Mouse (Mus musculus) liver, embryonic 16.5 days (tissue): ENCODE measurements around the gene Synj1. TPM values are rescaled to one million over a fixed set of nuclear protein-coding genes. Genes with fewer than 3 reads are reported as not detected.

Experiments
- ATAC-seq: fragments of 200-750 bp; cut with Nextera tagmentation; 2 replicates; pipeline ENCODE4 v1.8.0; 2017; ENCODE audit warnings: low read depth, mild to moderate bottlenecking, moderate number of reproducible peaks, moderate library complexity
- H3K27ac ChIP-seq: fragments of 300-500 bp; sonication (generic); 2 replicates; pipeline ENCODE4 v1.5.1; 2014; ENCODE audit warnings: mild to moderate bottlenecking, low read length
- H3K27me3 ChIP-seq: fragments of 300-500 bp; sonication (generic); 2 replicates; pipeline ENCODE4 v1.6.1; 2014; ENCODE audit warnings: low read depth, low read length, mixed read lengths; ENCODE audit not compliant: control insufficient read depth, insufficient read depth
- H3K36me3 ChIP-seq: fragments of 300-500 bp; sonication (generic); 2 replicates; pipeline ENCODE4 v1.6.1; 2014; ENCODE audit warnings: mild to moderate bottlenecking; ENCODE audit not compliant: control insufficient read depth, insufficient read depth
- H3K4me1 ChIP-seq: fragments of 300-500 bp; sonication (generic); 2 replicates; pipeline ENCODE4 v1.6.1; 2014; ENCODE audit warnings: low read depth, low read length, mixed read lengths; ENCODE audit not compliant: control insufficient read depth
- H3K4me2 ChIP-seq: fragments of 300-500 bp; sonication (generic); 2 replicates; pipeline ENCODE4 v1.6.1; 2014; ENCODE audit warnings: low read depth, low read length, mixed read lengths
- H3K4me3 ChIP-seq: fragments of 300-500 bp; sonication (generic); 2 replicates; pipeline ENCODE4 v1.5.1; 2014; ENCODE audit warnings: low read depth, mild to moderate bottlenecking, low read length
- H3K9ac ChIP-seq: fragments of 300-500 bp; sonication (generic); 2 replicates; pipeline ENCODE4 v1.6.1; 2014; ENCODE audit warnings: low read depth, low read length
- H3K9me3 ChIP-seq: fragments of 300-500 bp; sonication (generic); replicated peaks from 2 replicates; pipeline ENCODE4 v1.6.1; 2016; ENCODE audit warnings: low read length; ENCODE audit not compliant: control insufficient read depth
- WGBS: fragments of 180-500 bp; shearing (Covaris S2); extraction: QIAGEN DNeasy Blood & Tissue Kit; methylation state at CpG from one replicate; pipeline ENCODE4 v1.1.7; 2014; ENCODE audit not compliant: insufficient replicate concordance; 5-methylcytosine and 5-hydroxymethylcytosine counted together
- polyA plus RNA-seq: library from polyadenylated mRNA; unstranded; fragments of >200 nt; fragmentation: Nextera tagmentation; extraction: Ambion mirVana; gene quantifications from 2 replicates; pipeline ENCODE4 v1.2.1, GENCODE M21; 2015

The Synj1 gene
- polyA plus RNA-seq, 1 experiment from 2014 or later = 23.8 TPM

- no peak overlapping the region for H3K9ac ChIP-seq
- no peaks in the 10 kb centered on the region for H3K27me3 ChIP-seq
- no peak overlapping the region for H3K27ac ChIP-seq
- 82% methylated on average over 4 of the region's 4 CpGs for WGBS
- no peak for ATAC-seq
- H3K4me3 ChIP-seq = no peak overlapping the region
- H3K4me1 ChIP-seq = no peaks in the 10 kb centered on the region
- peaks cover 2% of the 10 kb centered on the region; the same call in 1 of the 2 replicates for H3K9me3 ChIP-seq
- H3K36me3 ChIP-seq = peaks cover 72% of the 10 kb centered on the region
- no peak overlapping the region for H3K4me2 ChIP-seq
Measured at GRCm38 (mm10) chr16:91019476-91019875, 8.4 kb upstream of the Synj1 start.

GRCm38 (mm10) chr16:91015761-91016160, 4.7 kb upstream of the Synj1 start:
- no peak for ATAC-seq
- H3K9me3 ChIP-seq = no peaks in the 10 kb centered on the region
- no peak overlapping the region for H3K4me3 ChIP-seq
- peaks cover 52% of the 10 kb centered on the region for H3K36me3 ChIP-seq
- H3K27ac ChIP-seq = no peak overlapping the region
- no peaks in the 10 kb centered on the region for H3K27me3 ChIP-seq
- WGBS = 78% methylated on average over 4 of the region's 4 CpGs
- H3K4me1 ChIP-seq = peaks cover 8% of the 10 kb centered on the region
- no peak overlapping the region for H3K9ac ChIP-seq
- H3K4me2 ChIP-seq = no peak overlapping the region

- Histone ChIP-seq H3K36me3 (peaks cover 21% of the 10 kb centered on the region), H3K4me1 (peaks cover 13% of the 10 kb centered on the region), H3K9ac (peak overlapping the region; percentile 99), H3K9me3 (no peaks in the 10 kb centered on the region), H3K4me2 (peak overlapping the region; percentile 95), H3K27me3 (no peaks in the 10 kb centered on the region), H3K27ac (peak overlapping the region; percentile 90), H3K4me3 (peak overlapping the region; percentile 99)
- WGBS = 8% methylated on average over 3 of the region's 3 CpGs
- ATAC-seq = no peak
Measured at GRCm38 (mm10) chr16:91011847-91012246, 739 bp upstream of the Synj1 start.

GRCm38 (mm10) chr16:91010581-91011020, 507 bp downstream of the Synj1 start:
- Histone ChIP-seq H3K4me3 (peak overlapping the region; percentile 99), H3K27me3 (no peaks in the 10 kb centered on the region), H3K9ac (peak overlapping the region; percentile 99), H3K9me3 (no peaks in the 10 kb centered on the region), H3K36me3 (peaks cover 15% of the 10 kb centered on the region), H3K27ac (peak overlapping the region; percentile 95), H3K4me1 (peaks cover 19% of the 10 kb centered on the region), H3K4me2 (peak overlapping the region; percentile 95)
- 0% methylated on average over 42 of the region's 42 CpGs for WGBS
- peak; percentile 56 for ATAC-seq

GRCm38 (mm10) chr16:91009942-91010529, 1.1 kb downstream of the Synj1 start:
- peak overlapping the region; percentile 99 for H3K4me3 ChIP-seq
- peaks cover 10% of the 10 kb centered on the region for H3K36me3 ChIP-seq
- WGBS = under 1% methylated on average over 19 of the region's 19 CpGs
- peak overlapping the region; percentile 99 for H3K9ac ChIP-seq
- peak overlapping the region; percentile 95 for H3K4me2 ChIP-seq
- H3K4me1 ChIP-seq = peaks cover 22% of the 10 kb centered on the region
- ATAC-seq = no peak
- H3K27me3 ChIP-seq = no peaks in the 10 kb centered on the region
- H3K9me3 ChIP-seq = no peaks in the 10 kb centered on the region
- peak overlapping the region; percentile 95 for H3K27ac ChIP-seq

- WGBS = 65% methylated on average over 4 of the region's 4 CpGs
Measured at GRCm38 (mm10) chr16:91004915-91005538, 6.1 kb downstream of the Synj1 start.

GRCm38 (mm10) chr16:91001098-91001497, 10.0 kb downstream of the Synj1 start:
- H3K9me3 ChIP-seq = no peaks in the 10 kb centered on the region
- no peak overlapping the region for H3K4me2 ChIP-seq
- H3K27ac ChIP-seq = no peak overlapping the region
- ATAC-seq = no peak
- H3K36me3 ChIP-seq = no peaks in the 10 kb centered on the region; the same call in 1 of the 2 replicates
- H3K4me1 ChIP-seq = peaks cover 4% of the 10 kb centered on the region
- H3K27me3 ChIP-seq = no peaks in the 10 kb centered on the region
- H3K4me3 ChIP-seq = no peak overlapping the region
- no peak overlapping the region for H3K9ac ChIP-seq
- WGBS = 52% methylated on average over 2 of the region's 2 CpGs

More at GRCm38 (mm10) chr16:91004915-91005538, 6.1 kb downstream of the Synj1 start:
- Histone ChIP-seq H3K27me3 (no peaks in the 10 kb centered on the region), H3K9ac (no peak overlapping the region), H3K4me3 (no peak overlapping the region), H3K36me3 (no peaks in the 10 kb centered on the region; the same call in 1 of the 2 replicates), H3K9me3 (no peaks in the 10 kb centered on the region), H3K4me2 (no peak overlapping the region), H3K27ac (no peak overlapping the region), H3K4me1 (peaks cover 15% of the 10 kb centered on the region)
- no peak for ATAC-seq

- Histone ChIP-seq H3K27ac (no peak overlapping the region), H3K9me3 (no peaks in the 10 kb centered on the region), H3K4me3 (no peak overlapping the region), H3K27me3 (no peaks in the 10 kb centered on the region), H3K36me3 (no peaks in the 10 kb centered on the region; the same call in 1 of the 2 replicates), H3K4me1 (peaks cover 9% of the 10 kb centered on the region), H3K9ac (no peak overlapping the region), H3K4me2 (no peak overlapping the region)
- WGBS = 70% methylated on average over 4 of the region's 4 CpGs
- ATAC-seq = no peak
Measured at GRCm38 (mm10) chr16:90999827-91000226, 11.3 kb downstream of the Synj1 start.

GRCm38 (mm10) chr16:90997822-90998221, 13.3 kb downstream of the Synj1 start:
- H3K9ac ChIP-seq = no peak overlapping the region
- H3K4me3 ChIP-seq = no peak overlapping the region
- no peaks in the 10 kb centered on the region for H3K36me3 ChIP-seq
- ATAC-seq = no peak
- H3K4me1 ChIP-seq = peaks cover 13% of the 10 kb centered on the region
- 84% methylated on average over 3 of the region's 3 CpGs for WGBS
- no peak overlapping the region for H3K27ac ChIP-seq
- H3K4me2 ChIP-seq = no peak overlapping the region
- H3K9me3 ChIP-seq = no peaks in the 10 kb centered on the region
- H3K27me3 ChIP-seq = no peaks in the 10 kb centered on the region
